In genomic region chr19:16050220-16051055, GRCm38 (mm10) we compare ENCODE assay signal across 8 mouse cellular contexts.
DNase-seq lines count a peak whose midpoint lies in the region; ATAC-seq and TF ChIP-seq lines count a peak whose summit lies in the region.

No protein-coding gene starts in this region.

- no peaks in the 10 kb centered on the region for H3K9me3 ChIP-seq in heart, postnatal 0 days (replicated peaks; ENCODE audit: control insufficient read depth, low read length)
- H3K9me3 ChIP-seq in stomach, embryonic 16.5 days (replicated peaks; ENCODE audit: control insufficient read depth, low read length) = no peaks in the 10 kb centered on the region

- H3K36me3 ChIP-seq in heart, postnatal 0 days (replicated peaks; ENCODE audit: control insufficient read depth, insufficient read depth, low read length) = no peaks in the 10 kb centered on the region
- H3K36me3 ChIP-seq in stomach, embryonic 16.5 days (ENCODE audit: control insufficient read depth, insufficient read depth, low read length) = no peaks in the 10 kb centered on the region

- no peak for ATAC-seq in heart, postnatal 0 days (ENCODE audit: insufficient read depth, low read depth)
- peak; percentile 33; the same call in 1 of the 2 replicates for ATAC-seq in stomach, embryonic 16.5 days (ENCODE audit: insufficient read depth, low FRiP score)

- H3K4me3 ChIP-seq in cortical plate, adult 2 months (ENCODE audit: insufficient read depth, low read length) = peak overlapping the region; percentile 66
- H3K4me3 ChIP-seq in heart, postnatal 0 days (ENCODE audit: low read depth, low read length) = peak overlapping the region; percentile 48
- H3K4me3 ChIP-seq in stomach, embryonic 16.5 days (replicated peaks; ENCODE audit: low read length) = peak overlapping the region; percentile 48

- peak; percentile 18 for DNase-seq in gastrocnemius, adult 18-20 months (ENCODE audit: low spot score)
- DNase-seq in gastrocnemius, postnatal 10 days = no peak
- peak; percentile 6 for DNase-seq in heart, postnatal 0 days (ENCODE audit: low spot score)
- peak; percentile 34 to 39 for DNase-seq in left cerebral cortex, adult 9 months (ENCODE audit: low spot score in 2 of 2)
- peak; percentile 68 for DNase-seq in mesoderm, embryonic 11.5 days (ENCODE audit: low read depth, low spot score)
- DNase-seq in thymus, adult 18-20 months = no peak

- TF ChIP-seq CTCF in cortical plate, adult 2 months (IDR thresholded peaks at IDR 0.05; ENCODE audit: extremely low read depth, insufficient read depth, low read length) = no peak
- TF ChIP-seq CTCF in heart, postnatal 0 days (IDR thresholded peaks at IDR 0.05; ENCODE audit: low read depth) = no peak

- no peak overlapping the region; the same call in 1 of the 2 replicates for H3K9ac ChIP-seq in heart, postnatal 0 days (replicated peaks; ENCODE audit: low read depth, low read length)
- H3K9ac ChIP-seq in stomach, embryonic 16.5 days (ENCODE audit: low read length) = peak overlapping the region; percentile 56

- peaks cover 2% of the 10 kb centered on the region; the same call in 1 of the 2 replicates for H3K4me1 ChIP-seq in cortical plate, adult 2 months (ENCODE audit: control insufficient read depth, insufficient read depth, low read length)
- no peaks in the 10 kb centered on the region for H3K4me1 ChIP-seq in heart, postnatal 0 days (ENCODE audit: control insufficient read depth, insufficient read depth)
- H3K4me1 ChIP-seq in stomach, embryonic 16.5 days (ENCODE audit: control insufficient read depth, insufficient read depth, low read length) = peaks cover 6% of the 10 kb centered on the region; the same call in 1 of the 2 replicates

- H3K4me2 ChIP-seq in heart, postnatal 0 days (ENCODE audit: low read depth, low read length) = peak overlapping the region; percentile 71
- H3K4me2 ChIP-seq in stomach, embryonic 16.5 days (ENCODE audit: low read depth, low read length) = peak overlapping the region; percentile 76

- TF ChIP-seq POLR2A in cortical plate, adult 2 months (IDR thresholded peaks at IDR 0.05; ENCODE audit: extremely low read depth, insufficient read depth, low read length) = peak; percentile 59; the same call in 1 of the 2 replicates

- no peaks in the 10 kb centered on the region for H3K27me3 ChIP-seq in heart, postnatal 0 days (ENCODE audit: control insufficient read depth, insufficient read depth, low read length)
- H3K27me3 ChIP-seq in stomach, embryonic 16.5 days (ENCODE audit: control insufficient read depth, insufficient read depth, low read length) = no peaks in the 10 kb centered on the region

- TF ChIP-seq EP300 in heart, postnatal 0 days (IDR thresholded peaks at IDR 0.05; ENCODE audit: low read depth) = no peak

- peak overlapping the region; percentile 95 for H3K27ac ChIP-seq in cortical plate, adult 2 months (ENCODE audit: insufficient read depth, low read length)
- H3K27ac ChIP-seq in heart, postnatal 0 days (ENCODE audit: low read depth) = no peak overlapping the region
- peak overlapping the region; percentile 58; the same call in 1 of the 2 replicates for H3K27ac ChIP-seq in stomach, embryonic 16.5 days (ENCODE audit: low read length)

- 11% methylated on average over 17 of the region's 18 CpGs for WGBS in heart, postnatal 0 days
- 20% methylated on average over 18 of the region's 18 CpGs for WGBS in stomach, embryonic 16.5 days

Comparison
In these comparisons a context has a peak if more than half of its experiments do, and no peak if none do; other contexts are left out.
1. DNase-seq: peak in gastrocnemius, adult 18-20 months (single experiment), heart, postnatal 0 days (single experiment), left cerebral cortex, adult 9 months (2 of 2) and mesoderm, embryonic 11.5 days (single experiment); none in gastrocnemius, postnatal 10 days (single experiment) and thymus, adult 18-20 months (0 of 2).
2. Peak in every context shown above with its lines, with median percentiles within 50 percentile points of each other: H3K4me3 ChIP-seq.